Mouse (Mus musculus): ENCODE measurements at regions not wholly inside any gene's neighbourhood (a gene's known extent, or its start where the extent isn't known, plus 50 kb on each side); places are given as distances from the start of the nearest gene placed in this dataset.

- no peak overlapping the region for H3K9ac ChIP-seq (replicated peaks; ENCODE audit: low read length)
- H3K4me2 ChIP-seq (replicated peaks; ENCODE audit: low read depth, low read length) = no peak overlapping the region
- no peak for ATAC-seq (ENCODE audit: low FRiP score, low TSS enrichment)
- H3K9me3 ChIP-seq (ENCODE audit: low read length) = no peaks in the 10 kb centered on the region
- no peaks in the 10 kb centered on the region for H3K27me3 ChIP-seq (ENCODE audit: insufficient read depth, low read length)
- H3K36me3 ChIP-seq (ENCODE audit: insufficient read depth, low read length) = no peaks in the 10 kb centered on the region
- no peaks in the 10 kb centered on the region for H3K4me1 ChIP-seq (ENCODE audit: insufficient read depth, low read length)
- H3K27ac ChIP-seq (ENCODE audit: low read length) = no peak overlapping the region
- H3K4me3 ChIP-seq (ENCODE audit: low read length) = no peak overlapping the region
- WGBS = 52% methylated on average over 3 of the region's 3 CpGs
Observed at GRCm38 (mm10) chr14:72171777-72172176, 319.9 kb downstream of the Gm9195 start.

GRCm38 (mm10) chr14:72158537-72159323, 332.9 kb downstream of the Gm9195 start:
- H3K9me3 ChIP-seq (ENCODE audit: low read length) = no peaks in the 10 kb centered on the region
- peak overlapping the region; percentile 36; the same call in 1 of the 2 replicates for H3K9ac ChIP-seq (replicated peaks; ENCODE audit: low read length)
- H3K36me3 ChIP-seq (ENCODE audit: insufficient read depth, low read length) = no peaks in the 10 kb centered on the region
- no peak overlapping the region for H3K27ac ChIP-seq (ENCODE audit: low read length)
- H3K27me3 ChIP-seq (ENCODE audit: insufficient read depth, low read length) = no peaks in the 10 kb centered on the region
- ATAC-seq (ENCODE audit: low FRiP score, low TSS enrichment) = peak; percentile 92
- peaks cover 8% of the 10 kb centered on the region for H3K4me1 ChIP-seq (ENCODE audit: insufficient read depth, low read length)
- 3% methylated on average over 13 of the region's 13 CpGs for WGBS
- H3K4me2 ChIP-seq (replicated peaks; ENCODE audit: low read depth, low read length) = peak overlapping the region; percentile 49
- peak overlapping the region; percentile 27 for H3K4me3 ChIP-seq (ENCODE audit: low read length)

- no peaks in the 10 kb centered on the region for H3K9me3 ChIP-seq (ENCODE audit: low read length)
- no peak for ATAC-seq (ENCODE audit: low FRiP score, low TSS enrichment)
- WGBS = 37% methylated on average over 11 of the region's 11 CpGs
- no peak overlapping the region for H3K9ac ChIP-seq (replicated peaks; ENCODE audit: low read length)
- H3K27me3 ChIP-seq (ENCODE audit: insufficient read depth, low read length) = no peaks in the 10 kb centered on the region
- peaks cover 8% of the 10 kb centered on the region for H3K4me1 ChIP-seq (ENCODE audit: insufficient read depth, low read length)
- no peak overlapping the region for H3K4me2 ChIP-seq (replicated peaks; ENCODE audit: low read depth, low read length)
- no peak overlapping the region for H3K4me3 ChIP-seq (ENCODE audit: low read length)
- H3K36me3 ChIP-seq (ENCODE audit: insufficient read depth, low read length) = no peaks in the 10 kb centered on the region
- no peak overlapping the region for H3K27ac ChIP-seq (ENCODE audit: low read length)
Observed at GRCm38 (mm10) chr14:72155197-72155907, 336.3 kb downstream of the Gm9195 start.

- H3K27me3 ChIP-seq (ENCODE audit: insufficient read depth, low read length) = no peaks in the 10 kb centered on the region
- no peak overlapping the region for H3K4me3 ChIP-seq (ENCODE audit: low read length)
- ATAC-seq (ENCODE audit: low FRiP score, low TSS enrichment) = no peak
- no peaks in the 10 kb centered on the region for H3K36me3 ChIP-seq (ENCODE audit: insufficient read depth, low read length)
- no peaks in the 10 kb centered on the region for H3K9me3 ChIP-seq (ENCODE audit: low read length)
- H3K27ac ChIP-seq (ENCODE audit: low read length) = no peak overlapping the region
- 55% methylated on average over 4 of the region's 4 CpGs for WGBS
- H3K4me1 ChIP-seq (ENCODE audit: insufficient read depth, low read length) = 0 out of 2 replicates have a peak, but pooled peaks cover 4% of the 10 kb centered on the region
- no peak overlapping the region for H3K4me2 ChIP-seq (replicated peaks; ENCODE audit: low read depth, low read length)
- H3K9ac ChIP-seq (replicated peaks; ENCODE audit: low read length) = no peak overlapping the region
Observed at GRCm38 (mm10) chr14:72151676-72152075, 340.0 kb downstream of the Gm9195 start.

GRCm38 (mm10) chr14:72149463-72149862, 342.2 kb downstream of the Gm9195 start:
- 0 out of 2 replicates have a peak, but pooled peaks cover 4% of the 10 kb centered on the region for H3K4me1 ChIP-seq (ENCODE audit: insufficient read depth, low read length)
- no peaks in the 10 kb centered on the region for H3K27me3 ChIP-seq (ENCODE audit: insufficient read depth, low read length)
- no peaks in the 10 kb centered on the region for H3K36me3 ChIP-seq (ENCODE audit: insufficient read depth, low read length)
- no peak overlapping the region for H3K4me2 ChIP-seq (replicated peaks; ENCODE audit: low read depth, low read length)
- no peaks in the 10 kb centered on the region for H3K9me3 ChIP-seq (ENCODE audit: low read length)
- H3K4me3 ChIP-seq (ENCODE audit: low read length) = no peak overlapping the region
- ATAC-seq (ENCODE audit: low FRiP score, low TSS enrichment) = peak; percentile 59
- no peak overlapping the region for H3K27ac ChIP-seq (ENCODE audit: low read length)
- H3K9ac ChIP-seq (replicated peaks; ENCODE audit: low read length) = no peak overlapping the region
- WGBS = 28% methylated on average over 4 of the region's 4 CpGs

- Histone ChIP-seq H3K4me2 (replicated peaks; ENCODE audit: low read depth, low read length) (no peak overlapping the region), H3K9me3 (ENCODE audit: low read length) (no peaks in the 10 kb centered on the region), H3K4me1 (ENCODE audit: insufficient read depth, low read length) (0 out of 2 replicates have a peak, but pooled peaks cover 4% of the 10 kb centered on the region), H3K36me3 (ENCODE audit: insufficient read depth, low read length) (no peaks in the 10 kb centered on the region), H3K9ac (replicated peaks; ENCODE audit: low read length) (no peak overlapping the region), H3K4me3 (ENCODE audit: low read length) (no peak overlapping the region), H3K27me3 (ENCODE audit: insufficient read depth, low read length) (no peaks in the 10 kb centered on the region), H3K27ac (ENCODE audit: low read length) (no peak overlapping the region)
- ATAC-seq (ENCODE audit: low FRiP score, low TSS enrichment) = no peak
- WGBS = 81% methylated on average over 1 of the region's 1 CpGs
Observed at GRCm38 (mm10) chr14:72148886-72149285, 342.8 kb downstream of the Gm9195 start.

- Histone ChIP-seq H3K27me3 (ENCODE audit: insufficient read depth, low read length) (no peaks in the 10 kb centered on the region), H3K9me3 (ENCODE audit: low read length) (no peaks in the 10 kb centered on the region), H3K9ac (replicated peaks; ENCODE audit: low read length) (no peak overlapping the region), H3K4me3 (ENCODE audit: low read length) (no peak overlapping the region), H3K27ac (ENCODE audit: low read length) (no peak overlapping the region), H3K4me1 (ENCODE audit: insufficient read depth, low read length) (0 out of 2 replicates have a peak, but pooled peaks cover 4% of the 10 kb centered on the region), H3K36me3 (ENCODE audit: insufficient read depth, low read length) (no peaks in the 10 kb centered on the region), H3K4me2 (replicated peaks; ENCODE audit: low read depth, low read length) (no peak overlapping the region)
- ATAC-seq (ENCODE audit: low FRiP score, low TSS enrichment) = no peak
- WGBS = 59% methylated on average over 2 of the region's 2 CpGs
Observed at GRCm38 (mm10) chr14:72146381-72146780, 345.3 kb downstream of the Gm9195 start.

- Histone ChIP-seq H3K9ac (replicated peaks; ENCODE audit: low read length) (no peak overlapping the region), H3K4me3 (ENCODE audit: low read length) (no peak overlapping the region), H3K4me1 (ENCODE audit: insufficient read depth, low read length) (no peaks in the 10 kb centered on the region), H3K36me3 (ENCODE audit: insufficient read depth, low read length) (no peaks in the 10 kb centered on the region), H3K9me3 (ENCODE audit: low read length) (no peaks in the 10 kb centered on the region), H3K27ac (ENCODE audit: low read length) (no peak overlapping the region), H3K4me2 (replicated peaks; ENCODE audit: low read depth, low read length) (no peak overlapping the region), H3K27me3 (ENCODE audit: insufficient read depth, low read length) (no peaks in the 10 kb centered on the region)
- 16% methylated on average over 6 of the region's 6 CpGs for WGBS
- peak; percentile 42; the same call in 1 of the 2 replicates for ATAC-seq (ENCODE audit: low FRiP score, low TSS enrichment)
Observed at GRCm38 (mm10) chr14:72142883-72143487, 348.7 kb downstream of the Gm9195 start.

- Histone ChIP-seq H3K4me3 (ENCODE audit: low read length) (no peak overlapping the region), H3K27ac (ENCODE audit: low read length) (no peak overlapping the region), H3K9ac (replicated peaks; ENCODE audit: low read length) (no peak overlapping the region), H3K4me1 (ENCODE audit: insufficient read depth, low read length) (no peaks in the 10 kb centered on the region), H3K27me3 (ENCODE audit: insufficient read depth, low read length) (no peaks in the 10 kb centered on the region), H3K36me3 (ENCODE audit: insufficient read depth, low read length) (no peaks in the 10 kb centered on the region), H3K4me2 (replicated peaks; ENCODE audit: low read depth, low read length) (no peak overlapping the region), H3K9me3 (ENCODE audit: low read length) (no peaks in the 10 kb centered on the region)
- 88% methylated on average over 4 of the region's 4 CpGs for WGBS
- ATAC-seq (ENCODE audit: low FRiP score, low TSS enrichment) = no peak
Observed at GRCm38 (mm10) chr14:72141136-72141535, 350.5 kb downstream of the Gm9195 start.
